Mouse (Mus musculus): ENCODE measurements around the gene Gm8947. TPM values are rescaled to one million over a fixed set of nuclear protein-coding genes. Genes with fewer than 3 reads are reported as not detected.
"Not testable (repeated sequence)": the region's sequence is repeated elsewhere in the genome, so short reads cannot be mapped to it uniquely, and the experiment has no call there.

Gm8947 gene
- 0.13 TPM for polyA plus RNA-seq (2012; fragmentation: generic; extraction: Trizol)

DNA sequence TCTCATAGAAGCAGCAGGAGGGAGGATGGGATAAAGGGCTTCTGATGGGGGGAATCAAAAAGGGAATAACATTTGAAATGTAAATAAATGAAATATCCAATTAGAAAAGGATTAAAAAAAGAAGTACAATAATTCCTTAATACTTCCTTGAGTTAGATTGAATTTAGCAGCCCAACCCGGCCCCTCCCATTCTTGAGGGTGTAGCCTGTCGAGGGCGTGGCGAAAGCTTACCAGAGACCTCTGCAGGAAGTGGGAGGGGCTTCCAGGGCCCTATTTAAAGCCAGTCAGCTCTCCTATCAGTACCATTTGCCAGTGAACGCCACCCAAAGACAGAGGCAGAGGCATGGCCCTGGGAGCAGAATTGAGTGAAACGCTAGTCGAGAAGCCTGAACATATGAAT lies at the start of gene Gm8947:
Gm8947 (plus strand) TSS at position 302 of the 400 bp plus-strand sequence.
- not testable (repeated sequence) for H3K79me2 ChIP-seq (ENCODE audit: control insufficient read depth, insufficient read depth); H3K4me3 ChIP-seq; H3K4me2 ChIP-seq (ENCODE audit: low read depth); H3K27me3 ChIP-seq (ENCODE audit: control insufficient read depth, insufficient read depth, insufficient read length); H3ac ChIP-seq (ENCODE audit: control insufficient read depth, insufficient read length); H3K36me3 ChIP-seq (ENCODE audit: control insufficient read depth, insufficient read depth)

DNA sequence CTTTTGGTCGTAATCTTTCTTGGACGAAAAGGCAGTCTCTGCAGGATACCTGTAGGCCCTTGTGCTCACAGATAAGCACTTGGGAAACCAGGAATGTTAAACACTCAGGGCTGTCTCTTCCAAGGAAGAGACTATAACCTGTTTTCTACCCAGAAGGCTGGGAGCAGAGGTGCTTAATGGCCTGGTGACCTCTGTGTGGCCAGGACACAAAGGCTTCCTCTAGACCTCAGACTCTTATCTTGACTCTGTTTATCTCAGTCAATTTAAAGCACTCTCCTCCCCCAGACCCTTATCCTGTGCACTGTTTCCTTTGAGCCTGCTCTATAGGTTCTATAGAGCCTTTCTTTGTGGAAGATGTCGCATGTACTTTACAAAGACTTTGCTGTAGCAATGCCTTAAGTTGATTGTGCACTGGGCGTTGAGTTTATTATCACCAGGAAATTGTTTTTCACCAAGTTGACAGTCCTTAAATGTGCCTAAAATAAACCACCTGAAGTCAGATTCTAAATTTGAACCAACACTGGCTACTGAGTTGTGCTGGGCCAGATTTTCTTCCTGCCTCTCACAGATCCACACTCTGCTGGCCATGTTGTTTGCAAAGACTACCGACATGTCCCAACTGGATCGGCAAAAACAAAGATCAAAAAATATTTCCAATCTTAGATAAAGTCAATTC lies 47.6 kb upstream of the Gm8947 start:
- H3ac ChIP-seq (ENCODE audit: control insufficient read depth, insufficient read length), result no peak overlapping the region
- H3K4me2 ChIP-seq (ENCODE audit: low read depth), result no peak overlapping the region
- no peak overlapping the region for H3K4me3 ChIP-seq
- no peaks in the 10 kb centered on the region for H3K36me3 ChIP-seq (ENCODE audit: control insufficient read depth, insufficient read depth)
- TF ChIP-seq POLR2A (IDR thresholded peaks at IDR 0.05; ENCODE audit: insufficient read length, low read depth), result no peak
- no peak for TF ChIP-seq E2F4 (IDR thresholded peaks at IDR 0.05; ENCODE audit: insufficient read depth)
- no peaks in the 10 kb centered on the region for H3K79me2 ChIP-seq (ENCODE audit: control insufficient read depth, insufficient read depth)
- H3K27me3 ChIP-seq (ENCODE audit: control insufficient read depth, insufficient read depth, insufficient read length), result no peaks in the 10 kb centered on the region

DNA sequence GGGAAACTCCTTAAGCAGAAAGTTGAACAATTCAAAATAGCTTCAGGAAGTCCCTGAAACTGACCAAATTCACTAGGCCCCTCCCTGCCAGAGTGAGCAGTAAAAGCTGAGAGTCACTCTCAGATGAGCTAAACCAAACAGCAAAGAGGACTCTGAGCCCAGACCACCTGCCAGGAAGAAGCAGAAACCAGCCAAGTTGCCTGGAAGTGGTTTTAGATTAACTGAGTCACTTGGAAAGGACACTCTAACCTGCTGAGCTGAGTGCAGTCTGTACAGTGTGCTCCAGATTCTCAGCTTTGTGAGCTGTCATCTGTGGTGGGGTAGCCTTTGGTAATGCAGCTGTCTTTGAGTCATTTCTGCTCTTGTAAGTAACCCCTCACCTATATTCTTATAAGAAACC lies 44.4 kb upstream of the Gm8947 start:
- TF ChIP-seq POLR2AphosphoS2 (IDR thresholded peaks at IDR 0.05; ENCODE audit: insufficient read length, low read depth), result no peak
- TF ChIP-seq TCF12 (IDR thresholded peaks at IDR 0.05; ENCODE audit: insufficient read depth, poor library complexity, severe bottlenecking), result no peak
- TF ChIP-seq MAX (IDR thresholded peaks at IDR 0.05; ENCODE audit: low read depth), result no peak
- no peak overlapping the region for H3K4me3 ChIP-seq
- H3ac ChIP-seq (ENCODE audit: control insufficient read depth, insufficient read length), result no peak overlapping the region
- no peak overlapping the region for H3K4me2 ChIP-seq (ENCODE audit: low read depth)
- H3K36me3 ChIP-seq (ENCODE audit: control insufficient read depth, insufficient read depth), result no peaks in the 10 kb centered on the region
- no peaks in the 10 kb centered on the region for H3K79me2 ChIP-seq (ENCODE audit: control insufficient read depth, insufficient read depth)
- H3K27me3 ChIP-seq (ENCODE audit: control insufficient read depth, insufficient read depth, insufficient read length), result no peaks in the 10 kb centered on the region

DNA sequence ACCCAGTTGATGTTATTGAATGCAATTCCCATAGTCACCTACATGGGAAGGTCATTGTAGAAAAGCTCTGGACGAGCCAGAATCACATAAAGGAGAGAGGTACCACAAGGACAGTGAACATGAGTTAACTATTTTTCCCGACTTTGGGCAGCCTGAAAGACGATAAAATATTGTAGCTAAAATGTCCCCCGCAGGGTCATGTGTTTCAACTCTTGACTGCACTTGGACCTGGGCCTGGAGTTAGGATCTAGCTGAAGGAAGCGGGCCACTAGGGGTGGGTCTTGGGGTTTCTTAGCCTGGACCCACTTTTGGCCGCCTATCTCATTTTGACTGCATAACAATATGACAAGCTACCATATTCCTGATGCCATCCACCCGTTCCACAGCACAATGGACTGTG lies 42.0 kb upstream of the Gm8947 start:
- no peaks in the 10 kb centered on the region for H3K79me2 ChIP-seq (ENCODE audit: control insufficient read depth, insufficient read depth)
- TF ChIP-seq POLR2AphosphoS2 (IDR thresholded peaks at IDR 0.05; ENCODE audit: insufficient read length, low read depth) (no peak), TCF3 (IDR thresholded peaks at IDR 0.05; ENCODE audit: insufficient read length, low read depth) (no peak), MAX (IDR thresholded peaks at IDR 0.05; ENCODE audit: low read depth) (no peak)
- no peaks in the 10 kb centered on the region for H3K36me3 ChIP-seq (ENCODE audit: control insufficient read depth, insufficient read depth)
- H3K27me3 ChIP-seq (ENCODE audit: control insufficient read depth, insufficient read depth, insufficient read length), result no peaks in the 10 kb centered on the region
- H3ac ChIP-seq (ENCODE audit: control insufficient read depth, insufficient read length), result no peak overlapping the region
- no peak overlapping the region for H3K4me2 ChIP-seq (ENCODE audit: low read depth)
- no peak overlapping the region for H3K4me3 ChIP-seq

DNA sequence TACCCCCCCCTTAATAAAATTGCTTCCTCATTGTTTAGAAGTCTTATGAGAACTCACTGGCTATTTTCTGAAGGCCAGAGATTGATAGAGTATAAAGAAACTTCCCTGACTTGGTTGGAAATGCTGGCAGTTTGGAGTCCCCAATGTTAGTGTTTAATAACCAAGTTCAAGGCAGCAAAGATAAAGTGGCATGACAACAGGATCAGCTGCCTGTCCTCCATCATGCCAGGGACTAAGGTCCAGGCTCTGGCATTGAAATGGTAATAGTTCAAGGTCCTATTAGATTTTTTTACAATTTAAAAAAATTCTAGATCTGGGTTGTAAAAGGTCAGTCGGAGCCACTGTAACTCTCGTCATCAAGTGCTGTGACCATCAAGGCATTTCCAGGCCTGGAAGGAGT lies 41.1 kb upstream of the Gm8947 start:
- Histone ChIP-seq H3K4me2 (ENCODE audit: low read depth) (no peak overlapping the region), H3K4me3 (no peak overlapping the region), H3K79me2 (ENCODE audit: control insufficient read depth, insufficient read depth) (no peaks in the 10 kb centered on the region), H3ac (ENCODE audit: control insufficient read depth, insufficient read length) (no peak overlapping the region), H3K36me3 (ENCODE audit: control insufficient read depth, insufficient read depth) (no peaks in the 10 kb centered on the region), H3K27me3 (ENCODE audit: control insufficient read depth, insufficient read depth, insufficient read length) (no peaks in the 10 kb centered on the region)
- TF ChIP-seq TCF3 (IDR thresholded peaks at IDR 0.05; ENCODE audit: insufficient read length, low read depth) (no peak), USF1 (IDR thresholded peaks at IDR 0.05; ENCODE audit: low read depth) (no peak), CEBPB (IDR thresholded peaks at IDR 0.05; ENCODE audit: insufficient read depth, poor library complexity, severe bottlenecking) (no peak), MYOD1 (IDR thresholded peaks at IDR 0.05; ENCODE audit: control insufficient read depth in 1 of 3, insufficient read length in 2 of 3, low read depth in 2 of 3) (no peak), REST (IDR thresholded peaks at IDR 0.05; ENCODE audit: insufficient read depth, insufficient read length) (no peak), MAX (IDR thresholded peaks at IDR 0.05; ENCODE audit: low read depth) (no peak), MYOG (IDR thresholded peaks at IDR 0.05; ENCODE audit: control insufficient read depth in 1 of 3, insufficient read depth in 1 of 3, insufficient read length in 2 of 3, low read depth in 2 of 3) (no peak), E2F4 (IDR thresholded peaks at IDR 0.05; ENCODE audit: insufficient read depth) (no peak), POLR2A (IDR thresholded peaks at IDR 0.05; ENCODE audit: insufficient read length, low read depth) (no peak), SRF (IDR thresholded peaks at IDR 0.05; ENCODE audit: control insufficient read depth, insufficient read length, low read depth) (no peak), TCF12 (IDR thresholded peaks at IDR 0.05; ENCODE audit: insufficient read depth, poor library complexity, severe bottlenecking) (no peak), POLR2AphosphoS2 (IDR thresholded peaks at IDR 0.05; ENCODE audit: insufficient read length, low read depth) (no peak)

DNA sequence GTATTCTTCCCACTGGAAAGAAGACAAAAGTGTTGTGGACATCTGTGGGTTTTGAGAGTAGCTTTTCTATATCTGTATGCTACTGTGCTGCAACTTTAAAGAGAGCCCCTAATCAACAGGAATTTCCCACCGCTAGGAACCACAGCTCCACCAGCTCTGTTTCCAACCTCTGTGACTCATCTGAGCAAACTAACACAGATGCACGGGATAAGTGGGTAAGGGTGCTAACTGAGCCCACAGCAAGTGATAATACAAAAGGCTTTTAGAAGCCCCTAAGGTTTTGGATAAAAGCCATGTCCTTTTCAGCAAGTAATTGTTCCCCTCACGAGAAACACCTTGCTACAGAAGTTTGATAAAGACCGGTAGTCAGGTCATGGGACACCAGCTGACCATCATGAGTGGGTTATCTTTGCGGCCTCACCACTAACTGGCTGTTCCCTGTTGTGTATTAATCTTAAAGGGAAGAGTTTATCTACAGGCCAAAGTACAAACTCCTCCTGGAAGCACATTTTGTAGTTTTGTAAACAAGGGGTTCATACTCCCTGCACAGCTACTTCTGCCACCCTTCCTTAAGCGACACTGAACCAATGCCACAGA lies 39.0 kb upstream of the Gm8947 start:
- Histone ChIP-seq H3K4me3 (no peak overlapping the region), H3K4me2 (ENCODE audit: low read depth) (no peak overlapping the region), H3K27me3 (ENCODE audit: control insufficient read depth, insufficient read depth, insufficient read length) (no peaks in the 10 kb centered on the region), H3ac (ENCODE audit: control insufficient read depth, insufficient read length) (no peak overlapping the region), H3K79me2 (ENCODE audit: control insufficient read depth, insufficient read depth) (no peaks in the 10 kb centered on the region), H3K36me3 (ENCODE audit: control insufficient read depth, insufficient read depth) (no peaks in the 10 kb centered on the region)
- no peak for TF ChIP-seq TCF3 (IDR thresholded peaks at IDR 0.05; ENCODE audit: insufficient read length, low read depth)
- TF ChIP-seq E2F4 (IDR thresholded peaks at IDR 0.05; ENCODE audit: insufficient read depth), result no peak
- no peak for TF ChIP-seq USF1 (IDR thresholded peaks at IDR 0.05; ENCODE audit: low read depth)
- no peak for TF ChIP-seq TCF12 (IDR thresholded peaks at IDR 0.05; ENCODE audit: insufficient read depth, poor library complexity, severe bottlenecking)
- TF ChIP-seq REST (IDR thresholded peaks at IDR 0.05; ENCODE audit: insufficient read depth, insufficient read length), result no peak
- no peak for TF ChIP-seq POLR2A (IDR thresholded peaks at IDR 0.05; ENCODE audit: insufficient read length, low read depth)
- TF ChIP-seq MAX (IDR thresholded peaks at IDR 0.05; ENCODE audit: low read depth), result no peak
- no peak for TF ChIP-seq MYOG (IDR thresholded peaks at IDR 0.05; ENCODE audit: control insufficient read depth in 1 of 3, insufficient read depth in 1 of 3, insufficient read length in 2 of 3, low read depth in 2 of 3)
- TF ChIP-seq CEBPB (IDR thresholded peaks at IDR 0.05; ENCODE audit: insufficient read depth, poor library complexity, severe bottlenecking), result no peak
- no peak for TF ChIP-seq POLR2AphosphoS2 (IDR thresholded peaks at IDR 0.05; ENCODE audit: insufficient read length, low read depth)
- no peak for TF ChIP-seq MYOD1 (IDR thresholded peaks at IDR 0.05; ENCODE audit: control insufficient read depth in 1 of 3, insufficient read length in 2 of 3, low read depth in 2 of 3)
- no peak for TF ChIP-seq SRF (IDR thresholded peaks at IDR 0.05; ENCODE audit: control insufficient read depth, insufficient read length, low read depth)

DNA sequence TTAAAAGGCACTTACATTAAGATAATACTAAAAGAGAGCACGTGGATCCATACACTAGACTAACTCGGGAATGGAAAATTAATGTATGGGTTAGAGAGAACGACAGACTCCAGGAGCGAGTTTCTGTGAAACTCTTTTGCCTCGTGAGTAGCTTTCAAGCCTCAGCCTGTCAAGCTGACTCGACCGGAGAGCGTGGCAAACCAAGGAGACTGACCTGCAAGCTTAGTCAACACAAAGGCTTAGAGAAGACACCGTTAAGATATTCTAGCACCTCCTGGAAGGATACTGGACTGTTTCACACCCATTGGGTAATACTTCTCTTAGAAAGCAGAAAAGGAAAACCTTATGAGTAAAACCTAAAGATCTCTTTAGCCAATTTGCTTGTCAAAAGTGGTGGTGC lies 38.0 kb upstream of the Gm8947 start:
- not testable (repeated sequence) for H3K4me2 ChIP-seq (ENCODE audit: low read depth); H3K4me3 ChIP-seq; H3K79me2 ChIP-seq (ENCODE audit: control insufficient read depth, insufficient read depth); H3ac ChIP-seq (ENCODE audit: control insufficient read depth, insufficient read length); H3K27me3 ChIP-seq (ENCODE audit: control insufficient read depth, insufficient read depth, insufficient read length); H3K36me3 ChIP-seq (ENCODE audit: control insufficient read depth, insufficient read depth)
